Mouse (Mus musculus) stomach, embryonic 14.5 days (tissue): ENCODE data around the gene Sbk2. TPM values are rescaled to one million over a fixed set of nuclear protein-coding genes. Genes with fewer than 3 reads are reported as not detected.

ENCODE experiments used
- ATAC-seq: fragments of 200-750 bp; cut with Nextera tagmentation; 2 replicates; pipeline ENCODE4 v1.8.0; 2017; ENCODE audit warnings: low read depth, moderate TSS enrichment; ENCODE audit not compliant: insufficient number of reproducible peaks, insufficient read depth, low FRiP score
- H3K27ac ChIP-seq: fragments of 300-500 bp; sonication (generic); 2 replicates; pipeline ENCODE4 v1.5.1; 2014; ENCODE audit warnings: mild to moderate bottlenecking, low read length, moderate library complexity, mixed read lengths
- H3K27me3 ChIP-seq: fragments of 300-500 bp; sonication (generic); 2 replicates; pipeline ENCODE4 v1.6.1; 2014; ENCODE audit warnings: low read length, control low read depth, mixed read lengths; ENCODE audit not compliant: control insufficient read depth, insufficient read depth
- H3K36me3 ChIP-seq: fragments of 300-500 bp; sonication (generic); 2 replicates; pipeline ENCODE4 v1.6.1; 2014; ENCODE audit warnings: mild to moderate bottlenecking, control low read depth, low read length, moderate library complexity, mixed read lengths; ENCODE audit not compliant: control insufficient read depth, insufficient read depth
- H3K4me1 ChIP-seq: fragments of 300-500 bp; sonication (generic); 2 replicates; pipeline ENCODE4 v1.6.1; 2014; ENCODE audit warnings: low read length, control low read depth, mixed read lengths; ENCODE audit not compliant: control insufficient read depth, insufficient read depth
- H3K4me2 ChIP-seq: fragments of 300-500 bp; sonication (generic); replicated peaks from 2 replicates; pipeline ENCODE4 v1.6.1; 2014; ENCODE audit warnings: low read depth, low read length, control low read depth
- H3K4me3 ChIP-seq: fragments of 300-500 bp; sonication (generic); 2 replicates; pipeline ENCODE4 v1.5.1; 2014; ENCODE audit warnings: low read depth, low read length, control low read depth
- H3K9ac ChIP-seq: fragments of 300-500 bp; sonication (generic); replicated peaks from 2 replicates; pipeline ENCODE4 v1.6.1; 2014; ENCODE audit warnings: low read depth, mild to moderate bottlenecking, control low read depth, low read length, moderate library complexity, mixed read lengths
- H3K9me3 ChIP-seq: fragments of 300-500 bp; sonication (generic); 2 replicates; pipeline ENCODE4 v1.6.1; 2016; ENCODE audit warnings: low read depth, low read length, control low read depth; ENCODE audit not compliant: control insufficient read depth
- WGBS: fragments of 180-500 bp; shearing (Covaris S2); extraction: QIAGEN DNeasy Blood & Tissue Kit; methylation state at CpG from one replicate; pipeline ENCODE4 v1.1.7; 2014; 5-methylcytosine and 5-hydroxymethylcytosine counted together
- polyA plus RNA-seq: library from polyadenylated mRNA; unstranded; fragments of >200 nt; fragmentation: Nextera tagmentation; extraction: Ambion mirVana; gene quantifications from 2 replicates; pipeline ENCODE4 v1.2.1, GENCODE M21; 2014

Gene Sbk2
- polyA plus RNA-seq, 1 experiment from 2014 or later, result 1.4 TPM

- Histone ChIP-seq H3K27ac (no peak overlapping the region), H3K9me3 (no peaks in the 10 kb centered on the region), H3K36me3 (no peaks in the 10 kb centered on the region), H3K4me3 (no peak overlapping the region), H3K4me1 (no peaks in the 10 kb centered on the region), H3K27me3 (no peaks in the 10 kb centered on the region), H3K4me2 (peak overlapping the region; percentile 30; the same call in 1 of the 2 replicates), H3K9ac (no peak overlapping the region)
- peak; percentile 85 for ATAC-seq
- 16% methylated on average over 15 of the region's 15 CpGs for WGBS
These were observed 20.9 kb downstream of the Sbk2 start for GRCm38 (mm10) chr7:4943223-4943815.

GRCm38 (mm10) chr7:4942673-4943072, 21.5 kb downstream of the Sbk2 start:
- WGBS, result 48% methylated on average over 5 of the region's 5 CpGs
- Histone ChIP-seq H3K36me3 (no peaks in the 10 kb centered on the region), H3K4me3 (no peak overlapping the region), H3K9me3 (no peaks in the 10 kb centered on the region), H3K9ac (no peak overlapping the region), H3K27me3 (no peaks in the 10 kb centered on the region), H3K4me1 (no peaks in the 10 kb centered on the region), H3K4me2 (no peak overlapping the region), H3K27ac (no peak overlapping the region)
- ATAC-seq, result no peak

DNA sequence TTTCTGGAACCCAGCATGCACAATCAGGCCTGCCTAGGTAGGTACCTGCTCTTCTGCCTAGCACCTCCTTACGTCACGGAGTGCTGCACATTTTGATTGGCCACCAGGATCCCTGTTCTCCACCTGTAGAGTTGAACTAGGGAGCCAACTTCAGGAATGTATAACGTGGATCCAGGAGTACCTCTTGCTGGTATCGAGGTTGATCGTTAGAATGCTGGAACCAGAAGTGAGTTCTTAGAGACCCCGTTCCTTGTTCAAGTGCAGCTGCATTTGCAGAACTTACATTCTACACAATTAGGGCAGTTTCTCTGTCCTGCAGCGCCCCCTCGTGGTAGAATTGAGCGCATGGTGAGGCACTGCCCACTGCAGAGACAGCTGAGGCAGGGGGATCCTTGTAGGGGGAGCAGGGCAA, 24.1 kb downstream of the Sbk2 start:
- ATAC-seq, result peak; percentile 64; the same call in 1 of the 2 replicates
- Histone ChIP-seq H3K4me2 (no peak overlapping the region), H3K36me3 (no peaks in the 10 kb centered on the region), H3K27ac (no peak overlapping the region), H3K9me3 (no peaks in the 10 kb centered on the region), H3K4me1 (no peaks in the 10 kb centered on the region), H3K27me3 (no peaks in the 10 kb centered on the region), H3K4me3 (no peak overlapping the region), H3K9ac (no peak overlapping the region)
- 18% methylated on average over 9 of the region's 9 CpGs for WGBS

GRCm38 (mm10) chr7:4938456-4938855, 25.8 kb downstream of the Sbk2 start:
- ATAC-seq, result no peak
- 45% methylated on average over 2 of the region's 2 CpGs for WGBS
- Histone ChIP-seq H3K27me3 (no peaks in the 10 kb centered on the region), H3K4me1 (no peaks in the 10 kb centered on the region), H3K9ac (no peak overlapping the region), H3K4me2 (no peak overlapping the region), H3K4me3 (no peak overlapping the region), H3K36me3 (no peaks in the 10 kb centered on the region), H3K27ac (no peak overlapping the region), H3K9me3 (peaks cover 2% of the 10 kb centered on the region; the same call in 1 of the 2 replicates)

GRCm38 (mm10) chr7:4937392-4937791, 26.8 kb downstream of the Sbk2 start:
- H3K27me3 ChIP-seq, result no peaks in the 10 kb centered on the region
- no peak overlapping the region for H3K27ac ChIP-seq
- no peak overlapping the region for H3K4me3 ChIP-seq
- no peak overlapping the region for H3K9ac ChIP-seq
- no peak overlapping the region for H3K4me2 ChIP-seq
- no peaks in the 10 kb centered on the region for H3K4me1 ChIP-seq
- 75% methylated on average over 11 of the region's 11 CpGs for WGBS
- ATAC-seq, result no peak
- no peaks in the 10 kb centered on the region for H3K36me3 ChIP-seq
- peaks cover 2% of the 10 kb centered on the region; the same call in 1 of the 2 replicates for H3K9me3 ChIP-seq

DNA sequence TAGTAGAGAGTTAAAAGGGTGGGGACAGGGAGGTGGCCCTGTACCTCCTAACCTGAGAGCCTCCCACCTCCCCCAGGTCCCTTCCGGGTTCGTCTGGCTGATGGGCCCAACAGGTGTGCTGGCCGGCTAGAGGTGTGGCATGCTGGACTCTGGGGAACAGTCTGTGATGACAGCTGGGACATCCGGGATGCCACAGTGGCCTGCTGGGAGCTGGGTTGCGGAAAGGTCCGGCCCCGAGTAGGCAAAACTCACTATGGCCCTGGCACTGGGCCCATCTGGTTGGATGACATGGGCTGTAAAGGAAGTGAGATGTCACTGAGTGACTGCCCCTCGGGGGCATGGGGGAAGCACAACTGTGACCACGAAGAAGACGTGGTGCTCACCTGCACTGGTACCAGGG, 27.4 kb downstream of the Sbk2 start:
- Histone ChIP-seq H3K9ac (no peak overlapping the region), H3K27me3 (no peaks in the 10 kb centered on the region), H3K27ac (no peak overlapping the region), H3K36me3 (no peaks in the 10 kb centered on the region), H3K4me1 (no peaks in the 10 kb centered on the region), H3K4me3 (no peak overlapping the region), H3K9me3 (peaks cover 2% of the 10 kb centered on the region; the same call in 1 of the 2 replicates), H3K4me2 (no peak overlapping the region)
- 76% methylated on average over 10 of the region's 10 CpGs for WGBS
- ATAC-seq, result no peak

GRCm38 (mm10) chr7:4934160-4934914, 29.9 kb downstream of the Sbk2 start:
- Histone ChIP-seq H3K9ac (no peak overlapping the region), H3K4me3 (no peak overlapping the region), H3K27ac (no peak overlapping the region), H3K36me3 (no peaks in the 10 kb centered on the region), H3K9me3 (peaks cover 2% of the 10 kb centered on the region; the same call in 1 of the 2 replicates), H3K4me1 (no peaks in the 10 kb centered on the region), H3K27me3 (no peaks in the 10 kb centered on the region), H3K4me2 (no peak overlapping the region)
- ATAC-seq, result no peak
- WGBS, result 80% methylated on average over 4 of the region's 4 CpGs

GRCm38 (mm10) chr7:4933103-4933502, 31.1 kb downstream of the Sbk2 start:
- no peak for ATAC-seq
- Histone ChIP-seq H3K9me3 (peaks cover 2% of the 10 kb centered on the region; the same call in 1 of the 2 replicates), H3K27ac (no peak overlapping the region), H3K36me3 (no peaks in the 10 kb centered on the region), H3K27me3 (no peaks in the 10 kb centered on the region), H3K9ac (no peak overlapping the region), H3K4me1 (peaks cover 1% of the 10 kb centered on the region; the same call in 1 of the 2 replicates), H3K4me2 (no peak overlapping the region), H3K4me3 (no peak overlapping the region)
- 82% methylated on average over 12 of the region's 12 CpGs for WGBS
